Mouse (Mus musculus): Measurements from ENCODE around the gene Klhl35. TPM values are rescaled to one million over a fixed set of nuclear protein-coding genes. Genes with fewer than 3 reads are reported as not detected.

The Klhl35 gene
- 1 to 10 TPM; 1.9 to 3.9 TPM for total RNA-seq (2021)

GRCm38 (mm10) chr7:99465811-99466210, at the start of gene Klhl35:
Klhl35 (plus strand) TSS chr7:99466004.
- DNase-seq, result no peak

DNA sequence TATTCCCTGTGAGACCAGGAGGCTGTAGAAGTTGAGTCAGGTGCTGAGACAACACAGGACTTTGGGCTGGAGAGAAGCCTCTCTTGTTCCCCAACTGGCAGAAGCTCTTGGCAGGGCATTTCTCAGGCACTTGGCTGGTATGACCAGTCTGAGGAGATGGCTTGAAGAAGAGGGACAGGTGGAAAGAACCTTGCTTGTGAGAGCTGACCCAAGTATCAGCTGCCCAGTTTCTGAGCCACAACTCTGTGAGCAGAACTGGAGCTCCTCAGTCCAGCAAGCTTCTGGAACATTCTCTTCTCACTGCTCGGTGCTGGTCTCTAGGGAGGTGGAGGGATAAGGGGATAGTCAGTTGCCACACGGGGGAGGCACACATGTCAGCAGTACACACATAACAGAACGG, 46.5 kb upstream of the Klhl35 start:
- DNase-seq, result no peak

GRCm38 (mm10) chr7:99421006-99421405, 44.8 kb upstream of the Klhl35 start:
- no peak for DNase-seq

- DNase-seq, result no peak
These were observed 41.2 kb upstream of the Klhl35 start for GRCm38 (mm10) chr7:99424538-99425155.

DNA sequence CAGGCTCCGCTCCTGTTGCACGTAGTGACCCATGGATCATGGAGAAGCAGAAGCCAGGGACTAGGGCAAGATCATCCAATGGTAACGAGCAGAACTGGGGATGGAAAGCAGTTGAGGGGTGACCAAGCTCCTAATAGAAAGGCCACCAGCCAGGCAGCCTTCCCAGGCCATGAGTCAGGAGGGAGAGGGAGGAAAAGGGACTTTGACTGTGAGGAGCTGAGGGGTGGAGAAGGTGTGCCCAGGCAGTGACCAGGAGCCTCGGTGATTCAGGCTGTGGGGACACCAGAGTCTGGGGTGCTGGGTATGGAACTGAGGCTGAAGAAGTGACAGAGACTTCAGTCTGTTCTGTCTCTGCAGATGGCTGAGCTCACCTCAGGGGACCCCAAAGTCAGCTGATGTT, 40.1 kb upstream of the Klhl35 start:
- no peak for DNase-seq

- DNase-seq, result no peak
These were observed 38.8 kb upstream of the Klhl35 start for GRCm38 (mm10) chr7:99427031-99427430.

- no peak for DNase-seq
These were observed 37.8 kb upstream of the Klhl35 start for GRCm38 (mm10) chr7:99427987-99428386.

DNA sequence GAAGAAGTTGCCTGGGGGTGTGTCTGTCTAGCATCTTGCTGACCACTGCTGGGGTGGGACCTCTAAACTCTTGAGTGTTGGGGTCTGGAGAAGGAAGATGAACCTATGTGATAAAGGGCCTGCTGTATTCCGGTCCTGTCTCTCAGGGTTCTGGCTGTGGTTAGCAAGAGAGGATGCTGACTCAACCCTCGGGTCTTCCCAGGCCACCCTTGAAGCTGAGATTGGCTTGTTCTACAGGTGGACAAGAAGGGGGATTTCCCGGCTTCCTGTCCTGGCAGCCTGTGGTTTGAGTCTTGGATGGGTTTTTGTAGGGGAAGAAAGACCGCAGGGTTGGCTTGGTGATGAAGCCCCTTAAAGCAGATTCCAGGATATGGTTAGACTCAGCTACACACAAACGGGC, 37.0 kb upstream of the Klhl35 start:
- DNase-seq, result no peak

GRCm38 (mm10) chr7:99429786-99430185, 36.0 kb upstream of the Klhl35 start:
- no peak for DNase-seq

GRCm38 (mm10) chr7:99430246-99430645, 35.6 kb upstream of the Klhl35 start:
- DNase-seq, result no peak

DNA sequence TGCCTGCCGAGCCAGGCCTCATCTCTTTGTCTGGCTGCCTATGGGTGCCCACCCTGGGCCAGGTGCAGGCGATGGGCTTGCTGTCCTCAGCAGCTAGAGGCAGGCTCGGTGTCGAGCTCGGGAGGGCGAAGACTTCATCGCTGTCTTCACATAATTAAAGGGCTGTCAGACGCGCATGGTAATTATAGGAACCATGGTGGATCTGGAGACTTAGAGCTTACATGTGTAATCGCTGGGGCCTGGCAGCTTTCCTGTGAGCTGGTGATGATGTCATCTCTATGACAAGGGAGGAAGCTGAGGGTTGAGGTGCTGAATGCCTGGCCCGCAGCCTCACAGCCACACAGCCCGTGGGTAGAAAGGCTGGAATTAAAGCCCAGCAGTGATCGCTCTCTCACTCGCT, 33.6 kb upstream of the Klhl35 start:
- DNase-seq, result peak; percentile 33 to 36

GRCm38 (mm10) chr7:99432863-99433262, 32.9 kb upstream of the Klhl35 start:
- DNase-seq, result no peak

GRCm38 (mm10) chr7:99434672-99435250, 31.0 kb upstream of the Klhl35 start:
- no peak for DNase-seq

DNA sequence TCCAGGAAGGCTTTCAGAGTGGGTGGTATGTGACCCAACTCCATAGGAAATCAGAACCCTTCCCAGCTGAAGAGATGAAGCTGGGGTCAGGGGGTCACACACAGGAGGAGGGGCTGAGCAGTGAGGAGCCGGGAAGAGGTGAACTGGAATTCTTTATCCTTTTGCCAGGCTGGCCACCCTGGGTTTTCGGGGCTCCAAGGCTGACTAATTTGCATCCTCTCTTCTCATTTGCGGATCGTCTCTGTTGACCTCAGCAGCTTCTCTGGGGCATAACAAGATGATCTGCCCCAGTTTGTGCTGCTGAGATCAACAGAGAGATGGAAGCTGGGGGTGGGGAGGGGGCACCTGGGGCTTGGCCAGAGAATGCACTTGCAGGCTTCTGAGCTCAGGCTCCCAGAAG, 29.3 kb upstream of the Klhl35 start:
- DNase-seq, result no peak

DNA sequence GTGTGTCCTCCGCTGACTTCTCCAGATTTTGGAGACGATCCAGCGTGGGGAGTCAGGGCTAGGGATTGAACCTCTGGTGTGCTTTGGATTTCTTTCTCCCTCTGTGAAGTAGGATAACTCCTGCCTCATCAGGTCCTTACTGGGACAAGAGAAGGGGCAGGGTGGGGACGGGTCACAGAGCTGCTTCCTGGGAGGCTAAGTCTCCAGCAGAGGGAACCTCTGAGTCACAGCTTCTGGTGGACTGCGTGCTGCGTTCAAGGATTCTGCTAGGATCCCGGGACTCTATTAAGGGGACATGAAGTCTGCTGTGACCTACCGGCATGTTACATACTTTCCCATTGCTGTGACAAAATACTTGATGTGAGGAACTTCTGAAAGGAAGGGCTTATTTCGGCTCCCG, 26.9 kb upstream of the Klhl35 start:
- no peak for DNase-seq

- no peak for DNase-seq
These were observed 24.2 kb upstream of the Klhl35 start for GRCm38 (mm10) chr7:99441534-99442072.

DNA sequence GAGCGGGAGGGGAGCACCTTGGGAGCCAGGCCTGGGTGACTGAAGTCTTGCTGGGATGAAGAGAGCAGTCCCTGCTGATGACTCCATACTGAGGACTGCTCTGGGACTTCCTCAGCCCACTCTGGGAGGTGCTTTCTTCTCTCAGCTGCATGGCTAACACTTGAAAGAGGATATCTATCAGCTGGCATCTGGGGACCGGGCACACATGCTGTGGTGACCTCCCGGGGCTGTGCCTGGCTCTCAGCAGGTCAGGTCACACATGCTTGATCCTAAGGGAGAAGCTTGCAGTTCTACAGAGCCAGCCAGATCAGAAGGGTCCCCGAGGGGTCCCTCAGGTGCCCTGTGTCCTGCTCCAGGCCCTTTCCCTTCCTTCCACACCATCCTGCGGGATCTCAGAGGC, 22.6 kb upstream of the Klhl35 start:
- DNase-seq, result no peak

DNA sequence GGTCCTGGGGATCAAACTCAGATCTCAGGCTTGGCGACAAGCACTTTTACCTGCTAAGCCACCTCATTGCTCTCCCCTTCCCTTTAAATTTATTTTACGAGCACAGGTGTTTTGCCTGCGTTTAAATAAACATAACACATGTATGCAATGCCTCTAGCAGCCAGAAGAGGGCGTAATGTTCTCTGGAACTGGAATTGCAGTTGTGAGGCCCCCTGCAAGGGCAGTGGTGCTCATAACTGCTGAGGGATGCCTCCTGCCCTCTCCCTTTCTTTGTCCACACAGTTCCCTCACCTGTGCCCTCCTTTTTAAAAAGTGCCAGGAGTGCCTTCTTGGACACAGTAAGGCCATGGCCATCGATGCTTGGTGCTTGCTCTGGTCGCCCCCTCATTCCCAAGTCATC, 21.8 kb upstream of the Klhl35 start:
- DNase-seq, result no peak

- DNase-seq, result no peak
These were observed 20.0 kb upstream of the Klhl35 start for GRCm38 (mm10) chr7:99445833-99446232.

DNA sequence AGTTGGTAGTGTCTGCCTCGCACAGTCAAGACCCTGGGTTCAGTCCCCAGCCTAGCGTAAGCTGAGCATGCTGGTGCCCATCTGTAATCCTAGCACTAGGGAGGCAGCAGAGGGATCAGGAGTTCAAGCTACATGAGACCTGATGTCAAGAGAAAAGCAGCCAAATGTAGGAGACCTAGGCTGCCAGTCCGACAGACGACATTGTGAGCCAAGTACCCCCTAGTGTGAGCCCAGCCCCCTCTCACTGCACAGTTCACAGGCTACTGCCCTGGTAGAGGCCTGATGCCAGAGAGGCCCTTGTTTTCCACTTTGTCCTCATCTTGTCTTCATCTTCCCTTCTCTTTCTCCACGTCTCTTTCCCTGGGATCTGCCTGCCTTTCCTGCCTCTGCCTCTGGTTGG, 18.5 kb upstream of the Klhl35 start:
- no peak for DNase-seq

DNA sequence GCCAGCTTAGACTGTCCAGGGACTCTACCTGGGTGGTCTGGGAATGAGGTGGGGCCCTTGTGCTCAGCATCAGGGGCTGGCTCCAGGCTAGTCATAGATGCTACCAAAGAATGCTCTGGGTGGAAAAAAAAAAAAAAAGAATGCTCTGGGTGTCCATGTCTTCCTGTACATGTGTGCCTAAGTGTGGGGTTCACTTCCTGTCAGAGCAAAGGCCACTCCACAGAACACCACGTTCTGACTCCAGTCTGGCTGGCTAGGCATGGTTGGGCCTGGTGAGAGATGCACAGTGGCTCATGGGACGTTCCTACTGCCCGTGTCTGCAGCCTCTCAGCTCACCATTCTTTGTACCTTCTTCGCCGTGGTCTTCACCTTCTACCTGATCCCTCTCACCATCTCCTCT, 17.2 kb upstream of the Klhl35 start:
- no peak for DNase-seq

DNA sequence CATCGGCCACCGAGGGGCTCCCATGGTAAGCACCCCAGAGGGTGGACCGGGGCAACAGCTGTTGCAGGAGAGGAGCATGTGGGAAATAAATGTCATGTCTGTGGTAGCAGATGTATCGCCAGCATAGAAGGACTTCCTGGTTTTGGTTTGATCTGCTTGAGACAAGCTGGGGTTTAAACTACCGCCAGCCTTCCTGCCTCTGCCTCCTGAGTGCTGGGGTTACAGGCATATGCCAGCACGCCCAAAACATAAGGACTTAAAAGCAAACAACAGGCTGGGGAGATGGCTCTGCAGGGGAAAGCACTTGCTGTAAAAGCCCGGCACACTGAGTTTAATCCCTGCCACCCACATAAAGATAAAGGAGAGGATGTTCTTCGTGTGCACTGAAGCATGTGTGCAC, 16.7 kb upstream of the Klhl35 start:
- DNase-seq, result no peak

- DNase-seq, result peak; percentile 65 to 73
These were observed 16.1 kb upstream of the Klhl35 start for GRCm38 (mm10) chr7:99449751-99450150.

- DNase-seq, result peak; percentile 56 to 70
These were observed 15.1 kb upstream of the Klhl35 start for GRCm38 (mm10) chr7:99450703-99451102.

- DNase-seq, result no peak
These were observed 12.9 kb upstream of the Klhl35 start for GRCm38 (mm10) chr7:99452859-99453258.
